13 mouse cellular contexts compared by ENCODE assay signal in the genomic region with DNA sequence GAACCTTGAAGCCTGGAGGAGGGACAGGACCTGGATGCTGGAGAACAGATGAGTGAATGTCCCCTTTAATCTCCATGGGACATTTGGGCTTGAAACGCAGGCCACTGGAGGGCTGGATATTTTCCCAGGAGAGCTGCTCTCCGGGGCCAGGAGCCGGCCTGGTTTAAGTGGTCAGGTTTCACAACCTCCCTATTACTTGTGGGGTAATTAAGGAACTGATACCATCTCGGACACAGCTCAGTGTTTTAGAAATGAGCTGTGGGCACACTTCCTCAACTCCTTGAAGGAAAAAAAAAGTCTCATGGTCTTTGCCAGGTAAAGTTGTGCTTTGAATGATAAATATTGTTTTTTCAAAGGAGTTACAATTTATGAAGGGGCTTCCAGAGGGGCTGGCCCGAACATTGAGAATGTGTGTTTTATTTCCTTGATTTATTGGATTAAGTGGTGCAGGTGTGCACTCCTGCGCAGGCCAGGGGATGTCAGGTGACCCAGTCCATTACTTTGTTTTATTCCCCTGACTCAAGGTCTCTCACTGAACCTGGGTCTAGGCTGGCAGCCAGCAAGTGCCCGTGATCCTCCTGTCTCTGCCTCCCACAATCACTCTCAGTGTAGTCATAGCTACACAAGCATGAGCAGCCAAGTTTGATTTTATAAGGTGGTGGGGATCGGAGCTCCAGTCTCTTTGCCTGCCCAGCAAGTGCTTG. TPM values are rescaled to one million over a fixed set of nuclear protein-coding genes. Genes with fewer than 3 reads are reported as not detected.
DNase-seq lines count a peak whose midpoint lies in the region; ATAC-seq and TF ChIP-seq lines count a peak whose summit lies in the region.
"Had no signal": no experiment of that assay in that cellular context is flagged by ENCODE, and none has a peak within 500 bp of the region (broad histone marks: within the 10 kb centered on the region; RNA-seq: fewer than 3 reads in every experiment).

No protein-coding gene starts in this region.

- H3K9ac ChIP-seq in heart, embryonic 11.5 days (ENCODE audit: low read depth, low read length): no peak overlapping the region

- intact Hi-C loops in gastrocnemius, adult 2 months (cut with DNase I): no loop called here

- H3K4me3 ChIP-seq in gastrocnemius, adult 2 months: no peak overlapping the region
- no peak overlapping the region for H3K4me3 ChIP-seq in embryonic fibroblast, embryonic 13.5 days (ENCODE audit: insufficient read depth, low read length)
- no peak overlapping the region for H3K4me3 ChIP-seq in heart, embryonic 11.5 days (ENCODE audit: low read depth, low read length)
- H3K4me3 ChIP-seq: megakaryocyte, embryonic 14.5 days had no signal

- no peak overlapping the region for H3K4me2 ChIP-seq in heart, embryonic 11.5 days

- TF ChIP-seq CTCF in gastrocnemius, adult 2 months (IDR thresholded peaks at IDR 0.05): no peak
- TF ChIP-seq CTCF in embryonic fibroblast, embryonic 13.5 days (IDR thresholded peaks at IDR 0.05; ENCODE audit: borderline replicate concordance, insufficient read depth, low read length): no peak

- H3K27me3 ChIP-seq in heart, embryonic 11.5 days (ENCODE audit: control insufficient read depth, insufficient read depth, low read length): no peaks in the 10 kb centered on the region; the same call in 1 of the 2 replicates

- DNase-seq in gastrocnemius, adult 2 months: peak; percentile 51
- DNase-seq in gastrocnemius, postnatal 4 days (ENCODE audit: low spot score in 2 of 2): no peak
- DNase-seq in 416B (ENCODE audit: low read depth): peak; percentile 60
- DNase-seq in kidney, postnatal 36 days: peak; percentile 71 to 75
- no peak for DNase-seq in frontal cortex, postnatal 25 days (ENCODE audit: low spot score in 2 of 2)
- no peak for DNase-seq in right cerebral cortex, postnatal 14 days
- DNase-seq: thymus, adult 18-20 months had no signal

- peaks cover 17% of the 10 kb centered on the region for H3K4me1 ChIP-seq in embryonic fibroblast, embryonic 13.5 days (ENCODE audit: control insufficient read depth, insufficient read depth, low read length)
- peaks cover 24% of the 10 kb centered on the region for H3K4me1 ChIP-seq in heart, embryonic 11.5 days (ENCODE audit: control insufficient read depth, insufficient read depth, low read length)

- no peaks in the 10 kb centered on the region for H3K36me3 ChIP-seq in heart, embryonic 11.5 days (ENCODE audit: control insufficient read depth, insufficient read depth, low read length)

- no peaks in the 10 kb centered on the region for H3K9me3 ChIP-seq in heart, embryonic 11.5 days (replicated peaks; ENCODE audit: control insufficient read depth, low read length)
- H3K9me3 ChIP-seq: megakaryocyte, embryonic 14.5 days had no signal

- H3K27ac ChIP-seq in gastrocnemius, adult 2 months: peak overlapping the region; percentile 38; the same call in 1 of the 2 replicates
- H3K27ac ChIP-seq in embryonic fibroblast, embryonic 13.5 days (ENCODE audit: insufficient read depth, low read length): peak overlapping the region; percentile 72
- H3K27ac ChIP-seq in heart, embryonic 11.5 days (ENCODE audit: low read depth, low read length): no peak overlapping the region

- ATAC-seq in heart, embryonic 11.5 days (replicated peaks; ENCODE audit: insufficient number of reproducible peaks, low FRiP score, low TSS enrichment): no peak

- WGBS in heart, embryonic 11.5 days (ENCODE audit: insufficient replicate concordance): 54% methylated on average over 8 of the region's 8 CpGs

- no peak for TF ChIP-seq POLR2A in embryonic fibroblast, embryonic 13.5 days (IDR thresholded peaks at IDR 0.05; ENCODE audit: low read depth, low read length)

RNA-seq across cellular contexts. Expression of gene Il17rd, which starts 3.7 kb away (rescaled TPM):
- total RNA-seq in gastrocnemius, adult 2 months (2021): 1 to 10 TPM; 2.1 to 3.0 TPM
- total RNA-seq in gastrocnemius, postnatal 4 days (2021): 10 to 100 TPM; 11.9 to 12.6 TPM
- polyA plus RNA-seq in embryonic fibroblast, embryonic 13.5 days (2011; ENCODE audit: insufficient read length, low read depth, missing spikeins): 10.2 and 19.3 TPM in 2 replicates
- 1.5 and 2.1 TPM in 2 replicates for polyA plus RNA-seq in heart, embryonic 11.5 days (2014; fragmentation: Nextera tagmentation; extraction: Ambion mirVana)

RNA-seq across cellular contexts. Expression of gene Hesx1, which starts 48.2 kb away (rescaled TPM):
- not detected for total RNA-seq in gastrocnemius, adult 2 months (2021)
- under 1 TPM in 1 of 2 experiments, not detected in 1; 0.47 TPM for total RNA-seq in gastrocnemius, postnatal 4 days (2021)
- polyA plus RNA-seq in embryonic fibroblast, embryonic 13.5 days (2011; ENCODE audit: insufficient read length, low read depth, missing spikeins): not detected in 2 replicates
- 0.76 and 1.7 TPM in 2 replicates for polyA plus RNA-seq in heart, embryonic 11.5 days (2014; fragmentation: Nextera tagmentation; extraction: Ambion mirVana)
- total RNA-seq: heart, adult 8-10 months; liver, adult 2 months had no signal
- polyA plus RNA-seq: C2C12; liver, adult 2 months had no signal

Comparison
In these comparisons a context has a peak if more than half of its experiments do, and no peak if none do; other contexts are left out.
1. DNase-seq: peak in gastrocnemius, adult 2 months (single experiment), 416B (single experiment) and kidney, postnatal 36 days (2 of 2); none in gastrocnemius, postnatal 4 days (0 of 2), frontal cortex, postnatal 25 days (0 of 2) and right cerebral cortex, postnatal 14 days (single experiment).